Mouse (Mus musculus) large intestine, adult 2 months (tissue): ENCODE results near the gene Vmn1r36. TPM values are rescaled to one million over a fixed set of nuclear protein-coding genes. Genes with fewer than 3 reads are reported as not detected.
"Not testable (repeated sequence)": the region's sequence is repeated elsewhere in the genome, so short reads cannot be mapped to it uniquely, and the experiment has no call there.

Experiments used
- DNase-seq: peaks from one replicate; pipeline ENCODE4 v3.0.0-alpha.2; 2012; ENCODE audit warnings: low read depth, low spot score
- WGBS: fragments of 180-500 bp; shearing (Covaris S2); methylation state at CpG from one replicate; pipeline ENCODE4 v1.1.7; 2018; 5-methylcytosine and 5-hydroxymethylcytosine counted together
- polyA plus RNA-seq: library from polyadenylated mRNA; depleted of rRNA; stranded (reverse); fragments of >200 nt; gene quantifications from 2 replicates; pipeline ENCODE4 v1.2.3, GENCODE M21; 2012; rRNA removed

The Vmn1r36 gene
- not detected in 2 replicates for polyA plus RNA-seq

- WGBS, result 59% methylated on average over 2 of the region's 2 CpGs
- not testable (repeated sequence) for DNase-seq
Observed at GRCm38 (mm10) chr6:66719068-66719467, at the start of gene Vmn1r36. Vmn1r36 (minus strand) TSS chr6:66719168.

- DNase-seq, result not testable (repeated sequence)
Observed at GRCm38 (mm10) chr6:66729082-66729481, 10.1 kb upstream of the Vmn1r36 start, which contains the start of gene Vmn1r37. Vmn1r37 (plus strand) TSS chr6:66729382.

GRCm38 (mm10) chr6:66713854-66714253 is 5.1 kb downstream of the Vmn1r36 start:
- DNase-seq, result no peak
- WGBS, result 69% methylated on average over 3 of the region's 3 CpGs

- no peak for DNase-seq
Observed at GRCm38 (mm10) chr6:66708901-66709300, 10.1 kb downstream of the Vmn1r36 start.

GRCm38 (mm10) chr6:66685806-66686205 is 33.2 kb downstream of the Vmn1r36 start, which contains the start of gene Vmn1r35:
Vmn1r35 (minus strand) TSS chr6:66685906.
- WGBS, result 73% methylated on average over 3 of the region's 3 CpGs

More at GRCm38 (mm10) chr6:66685806-66686205, 33.2 kb downstream of the Vmn1r36 start, which contains the start of gene Vmn1r35:
- DNase-seq, result no peak

Other genes starting within 250 kb of the Vmn1r36 start
- gene Mad2l1, start 183.8 kb downstream of the Vmn1r36 start, polyA plus RNA-seq, result 16.4 and 17.9 TPM in 2 replicates
- not detected in 2 replicates for gene Vmn1r32, start 159.1 kb downstream of the Vmn1r36 start, polyA plus RNA-seq
- not detected in 2 replicates for gene Vmn1r33, start 100.9 kb downstream of the Vmn1r36 start, polyA plus RNA-seq
- gene Vmn1r34, start 75.3 kb downstream of the Vmn1r36 start, polyA plus RNA-seq, result not detected in 2 replicates
- gene Vmn1r35, start 33.3 kb downstream of the Vmn1r36 start, polyA plus RNA-seq, result not detected in 2 replicates
- gene Vmn1r37, start 10.2 kb upstream of the Vmn1r36 start, polyA plus RNA-seq, result not detected in 2 replicates
- gene Vmn1r38, start 63.5 kb upstream of the Vmn1r36 start, polyA plus RNA-seq, result not detected in 2 replicates
- not detected in 2 replicates for gene Vmn1r39, start 91.4 kb upstream of the Vmn1r36 start, polyA plus RNA-seq
- 82.1 and 130 TPM in 2 replicates for gene Gng12, start 177.2 kb upstream of the Vmn1r36 start, polyA plus RNA-seq